Mouse (Mus musculus): ENCODE data around the gene Serbp1.

GRCm38 (mm10) chr6:67229922-67230518 is 8.0 kb upstream of the Serbp1 start:
- no peak for TF ChIP-seq CTCF (IDR thresholded peaks at IDR 0.05; ENCODE audit: low read depth)
- TF ChIP-seq EP300 (optimal IDR thresholded peaks at IDR 0.05) = no peak
